Mouse (Mus musculus): ENCODE measurements at regions not wholly inside any gene's neighbourhood (a gene's known extent, or its start where the extent isn't known, plus 50 kb on each side); places are given as distances from the start of the nearest gene placed in this dataset.

GRCm38 (mm10) chr2:144186426-144186825, 84.0 kb upstream of the Mgme1 start:
- TF ChIP-seq TAL1 (IDR thresholded peaks at IDR 0.05; ENCODE audit: low read length) (0 out of 2 replicates have a peak, but pooled peaks have one; percentile 3), CTCF (IDR thresholded peaks at IDR 0.05 in 2 of 3, conservative IDR thresholded peaks at IDR 0.05 in 1 of 3; ENCODE audit: control insufficient read depth in 1 of 3, insufficient read depth in 1 of 3, low read depth in 2 of 3, low read length in 3 of 3, poor library complexity in 1 of 3, severe bottlenecking in 1 of 3) (no peak)

GRCm38 (mm10) chr2:144188076-144188475, 82.4 kb upstream of the Mgme1 start:
- H3K36me3 ChIP-seq (ENCODE audit: control insufficient read depth in 1 of 2, insufficient read depth in 2 of 2, low read length in 2 of 2): no peaks in the 10 kb centered on the region
- H3K9ac ChIP-seq (ENCODE audit: control insufficient read depth, low read depth, low read length, poor library complexity, severe bottlenecking): no peak overlapping the region
- no peak for DNase-seq (ENCODE audit: low read depth, low spot score)
- no peak overlapping the region for H3K4me3 ChIP-seq (ENCODE audit: control insufficient read depth in 1 of 2, insufficient read depth in 1 of 2, low read depth in 2 of 2, low read length in 2 of 2)
- H3K79me2 ChIP-seq (ENCODE audit: control insufficient read depth, insufficient read depth, low read length, poor library complexity): no peaks in the 10 kb centered on the region
- H3K27me3 ChIP-seq (ENCODE audit: control insufficient read depth in 1 of 2, insufficient read depth in 2 of 2, low read length in 2 of 2): peaks cover 15 to 22% of the 10 kb centered on the region in 2 experiments
- TF ChIP-seq MAFK (IDR thresholded peaks at IDR 0.05; ENCODE audit: borderline replicate concordance, low read depth, low read length) (no peak), POLR2A (IDR thresholded peaks at IDR 0.05; ENCODE audit: control insufficient read depth in 1 of 2, insufficient read depth in 1 of 2, low read depth in 1 of 2, low read length in 2 of 2, poor library complexity in 1 of 2) (no peak), NELFE (IDR thresholded peaks at IDR 0.05; ENCODE audit: low read depth, low read length) (no peak), ZC3H11A (IDR thresholded peaks at IDR 0.05; ENCODE audit: low read depth, low read length) (no peak), GABPA (IDR thresholded peaks at IDR 0.05; ENCODE audit: low read depth, low read length) (no peak), MYC (IDR thresholded peaks at IDR 0.05; ENCODE audit: low read depth, low read length) (no peak), ETS1 (IDR thresholded peaks at IDR 0.05; ENCODE audit: low read depth, low read length) (no peak), TCF12 (IDR thresholded peaks at IDR 0.05; ENCODE audit: low read depth, low read length) (no peak), ZMIZ1 (IDR thresholded peaks at IDR 0.05; ENCODE audit: low read depth, low read length) (no peak), KAT2A (conservative IDR thresholded peaks at IDR 0.05; ENCODE audit: low read depth, low read length) (no peak), MYB (IDR thresholded peaks at IDR 0.05; ENCODE audit: low read depth, low read length) (no peak), EP300 (IDR thresholded peaks at IDR 0.05; ENCODE audit: low read depth in 1 of 2, low read length in 2 of 2) (no peak), CHD1 (IDR thresholded peaks at IDR 0.05; ENCODE audit: low read depth, low read length) (no peak), BHLHE40 (IDR thresholded peaks at IDR 0.05; ENCODE audit: borderline replicate concordance, low read depth, low read length) (no peak), UBTF (IDR thresholded peaks at IDR 0.05; ENCODE audit: borderline replicate concordance, insufficient read depth, low read depth, low read length) (no peak), RCOR1 (IDR thresholded peaks at IDR 0.05; ENCODE audit: low read depth, low read length) (no peak), SIN3A (IDR thresholded peaks at IDR 0.05; ENCODE audit: low read length) (no peak), MAZ (IDR thresholded peaks at IDR 0.05; ENCODE audit: low read depth, low read length) (no peak)
- H3K27ac ChIP-seq (ENCODE audit: control insufficient read depth, low read depth, low read length): no peak overlapping the region
- H3K4me1 ChIP-seq (ENCODE audit: control insufficient read depth in 1 of 2, insufficient read depth in 2 of 2, low read length in 2 of 2): peaks cover 0 to 8% of the 10 kb centered on the region in 2 experiments; a peak in 1 of 4 replicates
- H3K9me3 ChIP-seq (replicated peaks; ENCODE audit: insufficient read depth, low read length): no peaks in the 10 kb centered on the region

More at GRCm38 (mm10) chr2:144186426-144186825, 84.0 kb upstream of the Mgme1 start:
- no peaks in the 10 kb centered on the region for H3K9me3 ChIP-seq (replicated peaks; ENCODE audit: insufficient read depth, low read length)
- no peak overlapping the region for H3K9ac ChIP-seq (ENCODE audit: control insufficient read depth, low read depth, low read length, poor library complexity, severe bottlenecking)
- no peak for DNase-seq (ENCODE audit: low read depth, low spot score)
- no peak overlapping the region for H3K4me3 ChIP-seq (ENCODE audit: control insufficient read depth in 1 of 2, insufficient read depth in 1 of 2, low read depth in 2 of 2, low read length in 2 of 2)
- H3K4me1 ChIP-seq (ENCODE audit: control insufficient read depth in 1 of 2, insufficient read depth in 2 of 2, low read length in 2 of 2): peaks cover 0 to 8% of the 10 kb centered on the region in 2 experiments; a peak in 1 of 4 replicates
- no peaks in the 10 kb centered on the region for H3K36me3 ChIP-seq (ENCODE audit: control insufficient read depth in 1 of 2, insufficient read depth in 2 of 2, low read length in 2 of 2)
- H3K79me2 ChIP-seq (ENCODE audit: control insufficient read depth, insufficient read depth, low read length, poor library complexity): no peaks in the 10 kb centered on the region
- no peak overlapping the region for H3K27ac ChIP-seq (ENCODE audit: control insufficient read depth, low read depth, low read length)
- H3K27me3 ChIP-seq (ENCODE audit: control insufficient read depth in 1 of 2, insufficient read depth in 2 of 2, low read length in 2 of 2): peaks cover 4 to 12% of the 10 kb centered on the region in 2 experiments
